Mouse (Mus musculus) lung, adult 18-20 months (tissue): ENCODE measurements around the gene Obp2b.

Source experiments
- DNase-seq, 2 experiments: peaks; one replicate each; pipeline ENCODE4 v3.0.0; 2022; ENCODE audit warnings: mixed read lengths in 2 of 2

Obp2b gene

DNA sequence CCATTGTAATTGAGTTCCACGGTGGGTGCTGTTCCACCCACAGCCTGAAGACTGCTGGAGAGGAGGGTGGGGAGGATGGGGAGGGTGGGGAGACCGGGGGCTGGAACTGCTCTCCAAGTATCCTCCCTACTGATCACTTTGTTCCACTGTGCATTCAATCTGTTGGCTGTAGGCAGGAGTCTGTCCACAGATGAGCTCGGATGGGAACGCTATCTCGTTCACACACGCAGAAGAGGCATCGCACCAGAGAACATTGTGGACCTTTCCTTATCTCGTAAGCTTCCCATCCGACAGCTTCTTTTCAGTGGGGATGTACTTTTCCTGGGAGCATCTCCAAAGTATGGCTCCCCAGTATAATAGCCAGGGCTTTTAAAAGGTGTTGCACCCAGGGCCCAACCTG is 42.3 kb downstream of the Obp2b start:
- DNase-seq = no peak

DNA sequence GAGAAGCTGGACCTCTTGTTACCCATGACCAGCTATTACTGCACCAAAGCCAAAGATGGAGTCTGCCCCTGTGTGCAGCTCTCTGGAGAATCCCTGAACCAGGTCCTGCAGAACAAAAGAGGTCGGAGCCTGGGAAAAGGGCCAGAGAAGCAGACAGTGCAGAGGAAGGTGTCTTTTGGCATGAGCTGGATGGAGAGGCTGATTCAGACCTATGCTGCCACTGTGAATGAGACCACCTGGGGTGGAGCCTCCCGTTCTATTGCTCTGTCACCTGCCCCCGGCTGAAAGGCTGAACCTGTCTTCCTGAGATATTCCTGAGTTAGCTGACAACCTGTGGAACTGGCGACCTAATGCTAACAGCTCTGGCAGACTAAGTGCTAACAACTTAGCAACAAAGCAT is 44.1 kb downstream of the Obp2b start:
- DNase-seq = no peak

DNA sequence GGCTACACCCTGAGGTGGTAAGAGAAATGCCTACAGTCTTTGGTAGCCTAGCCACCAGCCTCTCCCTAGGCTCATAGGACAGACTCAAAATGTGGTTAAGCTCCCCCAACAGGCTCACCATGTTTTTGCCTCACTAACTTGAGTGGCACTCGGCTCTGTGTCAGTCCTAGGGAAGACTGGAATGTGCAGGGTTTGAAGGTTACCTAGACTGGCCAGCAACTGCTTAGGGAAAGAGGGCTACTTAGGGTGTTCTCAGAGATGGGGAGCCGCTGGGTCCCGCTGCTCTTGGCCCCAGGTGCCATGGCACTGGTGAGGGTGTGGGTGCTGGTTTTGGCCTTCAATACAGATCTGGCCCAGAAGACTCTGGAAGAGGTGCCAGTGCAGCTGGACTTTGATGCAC is 45.1 kb downstream of the Obp2b start, which contains the start of gene Gm13539:
Gm13539 (plus strand) TSS at position 301 of the 400 bp plus-strand sequence.
- no peak for DNase-seq

DNA sequence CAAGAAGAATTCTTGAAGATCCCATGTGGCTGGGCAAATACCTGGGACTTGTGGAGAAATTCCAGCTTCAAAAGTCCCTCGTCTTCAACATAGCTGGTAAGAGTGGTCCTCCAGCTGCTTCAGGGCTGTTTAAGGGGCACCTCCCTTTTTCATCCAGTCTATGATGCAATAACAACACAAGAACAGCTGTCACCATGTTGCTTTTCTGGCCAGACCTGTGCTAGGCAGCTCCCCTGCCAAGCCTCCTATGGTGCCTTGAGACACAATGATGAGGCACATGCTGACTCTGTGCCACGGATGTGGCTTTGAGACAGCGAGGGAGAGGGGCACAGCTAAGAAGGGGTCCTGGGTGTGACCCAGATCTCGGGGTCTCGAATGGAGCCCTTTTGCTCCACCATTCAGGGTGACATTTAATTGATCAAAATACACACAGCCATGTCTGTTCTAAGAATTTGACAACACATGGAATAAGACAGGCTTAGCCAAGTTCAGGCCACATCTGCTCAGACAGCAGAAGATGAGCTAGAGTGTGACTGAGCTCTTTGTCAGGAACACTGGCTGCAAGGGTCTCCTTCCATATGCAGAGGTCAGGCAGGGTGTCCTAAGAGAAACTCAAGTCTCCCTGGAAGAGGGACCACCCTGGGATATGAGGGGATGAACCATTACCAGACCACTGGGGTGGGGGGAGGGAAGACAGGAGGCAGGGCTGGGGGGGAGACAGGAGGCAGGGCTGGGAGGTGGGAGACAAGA is 48.9 kb downstream of the Obp2b start:
- DNase-seq = no peak

DNA sequence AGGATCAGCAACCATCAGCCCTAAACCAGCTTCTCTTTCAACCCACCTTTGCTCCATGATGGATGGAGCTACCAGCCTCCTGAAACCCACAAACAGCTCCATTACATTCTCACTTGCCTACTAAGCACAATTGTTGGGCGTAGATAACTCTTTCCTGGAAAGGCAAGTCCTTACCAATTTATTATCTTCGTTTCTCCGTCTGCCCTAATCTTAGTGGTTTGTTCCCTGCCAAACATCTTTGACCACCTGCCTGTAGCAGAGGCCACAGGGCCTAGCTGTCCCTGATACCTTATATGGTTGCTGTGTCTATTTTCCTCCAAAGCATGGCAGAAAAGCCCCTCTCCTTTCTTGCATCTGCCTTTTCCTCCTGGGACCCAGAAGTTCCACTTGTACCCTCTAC is 52.3 kb downstream of the Obp2b start:
- DNase-seq = no peak
